Mouse (Mus musculus) yolk sac, embryonic 10.5 days (tissue): Measurements from ENCODE around the gene Slc30a2.
A peak's percentile ranks its signal among the peaks of the same experiment; 100 is the strongest.
"Not testable (repeated sequence)": the region's sequence is repeated elsewhere in the genome, so short reads cannot be mapped to it uniquely, and the experiment has no call there.

Experiments used
- DNase-seq: peaks from one replicate; pipeline ENCODE4 v3.0.0-alpha.2; 2017; ENCODE audit warnings: low spot score

The Slc30a2 gene

GRCm38 (mm10) chr4:134359649-134360048 lies 16.7 kb downstream of the Slc30a2 start:
- DNase-seq, result no peak

GRCm38 (mm10) chr4:134361215-134361614 lies 18.2 kb downstream of the Slc30a2 start:
- peak; percentile 63 for DNase-seq

- no peak for DNase-seq
Measured at GRCm38 (mm10) chr4:134362124-134362523, 19.1 kb downstream of the Slc30a2 start.

- DNase-seq, result no peak
Measured at GRCm38 (mm10) chr4:134362586-134362985, 19.6 kb downstream of the Slc30a2 start.

- DNase-seq, result no peak
Measured at GRCm38 (mm10) chr4:134365280-134365679, 22.3 kb downstream of the Slc30a2 start.

GRCm38 (mm10) chr4:134370649-134371221 lies 27.8 kb downstream of the Slc30a2 start:
- peak; percentile 35 for DNase-seq

GRCm38 (mm10) chr4:134371316-134371855 lies 28.4 kb downstream of the Slc30a2 start:
- DNase-seq, result no peak

GRCm38 (mm10) chr4:134372294-134372747 lies 29.3 kb downstream of the Slc30a2 start:
- peak; percentile 64 for DNase-seq

- no peak for DNase-seq
Measured at GRCm38 (mm10) chr4:134373295-134373694, 30.3 kb downstream of the Slc30a2 start.

- DNase-seq, result no peak
Measured at GRCm38 (mm10) chr4:134374306-134374705, 31.3 kb downstream of the Slc30a2 start.

GRCm38 (mm10) chr4:134378089-134378615 lies 35.2 kb downstream of the Slc30a2 start:
- DNase-seq, result no peak

- no peak for DNase-seq
Measured at GRCm38 (mm10) chr4:134379510-134379909, 36.5 kb downstream of the Slc30a2 start.

- not testable (repeated sequence) for DNase-seq
Measured at GRCm38 (mm10) chr4:134383750-134384149, 40.8 kb downstream of the Slc30a2 start, which contains the start of gene Extl1. Extl1 (minus strand) TSS chr4:134383850.

GRCm38 (mm10) chr4:134387268-134387667 lies 44.3 kb downstream of the Slc30a2 start:
- no peak for DNase-seq

GRCm38 (mm10) chr4:134388397-134388796 lies 45.4 kb downstream of the Slc30a2 start:
- no peak for DNase-seq

GRCm38 (mm10) chr4:134391636-134392035 lies 48.7 kb downstream of the Slc30a2 start:
- DNase-seq, result no peak

- DNase-seq, result no peak
Measured at GRCm38 (mm10) chr4:134392595-134392994, 49.6 kb downstream of the Slc30a2 start.

GRCm38 (mm10) chr4:134393026-134393425 lies 50.0 kb downstream of the Slc30a2 start:
- DNase-seq, result no peak

- no peak for DNase-seq
Measured at GRCm38 (mm10) chr4:134395142-134395541, 52.2 kb downstream of the Slc30a2 start.

GRCm38 (mm10) chr4:134395977-134396825 lies 53.2 kb downstream of the Slc30a2 start, which contains the start of gene Pafah2:
Pafah2 (plus strand) TSS chr4:134396320.
- peak; percentile 93 for DNase-seq

GRCm38 (mm10) chr4:134397121-134397520 lies 54.1 kb downstream of the Slc30a2 start:
- peak; percentile 89 for DNase-seq

GRCm38 (mm10) chr4:134397732-134398131 lies 54.8 kb downstream of the Slc30a2 start:
- no peak for DNase-seq

- no peak for DNase-seq
Measured at GRCm38 (mm10) chr4:134400206-134400605, 57.2 kb downstream of the Slc30a2 start.
